Mouse (Mus musculus) adrenal gland, postnatal 36 days (tissue): ENCODE results near the gene Ppm1g. TPM values are rescaled to one million over a fixed set of nuclear protein-coding genes. Genes with fewer than 3 reads are reported as not detected.

ENCODE experiments used
- DNase-seq, 2 experiments: peaks; one replicate each; pipeline ENCODE4 v3.0.0; 2021; ENCODE audit warnings: mixed read lengths in 1 of 2
- total RNA-seq, 2 experiments: library from RNA; stranded (reverse); gene quantifications; 2 replicates each; pipeline ENCODE4 v1.2.3; 2021

Ppm1g gene
- total RNA-seq, 2 experiments from 2014 or later, result 105 to 129 TPM

DNA sequence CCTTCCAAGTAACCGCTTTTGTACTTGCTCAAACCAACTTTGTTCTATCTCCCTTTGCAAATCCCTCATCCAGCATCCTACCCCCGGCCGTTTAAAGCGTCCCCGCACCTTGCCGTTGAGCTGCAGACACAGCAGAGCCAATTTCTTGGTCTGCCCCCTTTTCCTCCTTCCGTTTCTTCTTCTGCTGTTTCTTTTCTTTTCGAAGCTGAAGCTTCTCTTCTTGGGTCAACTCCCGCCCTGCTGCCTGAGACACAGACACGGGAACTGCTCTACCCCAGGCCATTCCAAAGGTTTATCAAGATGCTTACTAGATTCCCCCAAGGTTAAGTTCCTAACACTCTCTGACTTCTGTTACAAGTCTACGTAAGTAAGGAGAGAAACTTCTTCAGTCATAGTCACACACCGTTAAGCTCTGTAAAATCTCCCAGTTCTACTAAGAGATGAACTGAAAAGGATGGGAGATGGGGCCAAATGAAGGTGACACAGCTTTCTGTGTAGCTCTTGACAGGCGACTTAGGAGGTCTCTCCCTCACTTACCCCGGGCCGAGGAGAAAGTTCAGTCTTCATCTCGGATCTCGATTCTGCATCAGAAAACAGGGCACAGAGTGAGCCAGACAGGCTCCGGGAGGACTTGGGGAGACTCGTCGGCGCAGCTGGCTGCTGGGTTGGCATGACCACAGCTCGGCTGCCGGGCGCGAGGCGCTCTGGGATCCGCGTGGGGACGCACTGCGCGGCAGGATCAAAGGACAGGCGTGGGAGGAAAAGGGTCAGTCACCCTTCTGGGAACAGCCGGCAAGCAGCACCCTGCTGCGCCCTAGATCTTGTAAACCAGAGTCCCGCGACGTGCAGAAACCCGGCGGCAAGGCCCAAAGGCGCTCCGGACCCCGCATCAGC is 28.2 kb downstream of the Ppm1g start:
- DNase-seq, result peak; percentile 85 to 86

DNA sequence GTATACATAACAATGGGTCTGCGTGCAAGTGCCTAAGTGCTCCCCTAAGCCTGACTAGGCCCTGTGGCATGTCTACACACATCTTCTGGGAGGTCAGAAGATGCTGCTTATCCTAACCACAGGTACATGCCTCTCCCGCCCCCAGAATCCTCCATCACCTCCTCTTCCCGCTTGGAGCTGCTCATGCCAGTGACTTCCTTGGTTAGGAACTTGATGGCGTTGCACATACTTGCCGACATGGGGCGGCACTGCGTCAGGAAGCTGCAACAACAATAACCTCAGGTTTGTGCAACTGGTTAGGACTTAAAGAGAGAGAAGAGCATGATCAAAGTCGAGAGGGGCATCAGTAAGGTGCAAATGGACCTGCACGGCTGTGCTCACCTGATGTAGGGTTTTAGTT is 30.3 kb downstream of the Ppm1g start:
- no peak for DNase-seq

DNA sequence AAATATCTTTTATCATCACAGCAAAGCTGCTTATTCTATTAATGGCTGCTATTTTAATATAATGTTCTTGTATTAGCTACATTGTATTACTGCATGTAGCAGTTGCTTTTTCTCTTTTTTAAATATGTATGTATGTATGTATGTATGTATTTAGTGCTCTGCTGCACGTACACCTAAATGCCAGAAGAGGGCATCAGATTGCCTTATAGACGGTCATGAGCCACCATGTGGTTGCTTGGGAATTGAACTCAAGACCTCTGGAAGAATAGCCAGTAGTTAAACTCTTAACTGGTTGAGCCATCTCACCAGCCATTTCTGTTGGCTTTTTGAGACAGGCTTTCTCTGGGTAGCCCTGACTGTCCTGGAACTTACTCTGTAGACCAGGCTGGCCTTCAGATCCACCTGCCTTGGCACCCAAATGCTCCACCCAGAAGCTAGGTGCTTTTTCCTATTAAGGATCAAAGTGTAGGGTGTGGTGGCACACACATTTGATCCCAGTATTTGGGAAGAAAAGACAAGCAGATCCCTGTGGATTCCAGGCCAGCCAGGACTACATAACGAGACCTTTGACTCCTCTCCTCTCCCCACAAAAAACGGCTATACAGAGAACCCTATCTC is 32.2 kb downstream of the Ppm1g start:
- no peak for DNase-seq

DNA sequence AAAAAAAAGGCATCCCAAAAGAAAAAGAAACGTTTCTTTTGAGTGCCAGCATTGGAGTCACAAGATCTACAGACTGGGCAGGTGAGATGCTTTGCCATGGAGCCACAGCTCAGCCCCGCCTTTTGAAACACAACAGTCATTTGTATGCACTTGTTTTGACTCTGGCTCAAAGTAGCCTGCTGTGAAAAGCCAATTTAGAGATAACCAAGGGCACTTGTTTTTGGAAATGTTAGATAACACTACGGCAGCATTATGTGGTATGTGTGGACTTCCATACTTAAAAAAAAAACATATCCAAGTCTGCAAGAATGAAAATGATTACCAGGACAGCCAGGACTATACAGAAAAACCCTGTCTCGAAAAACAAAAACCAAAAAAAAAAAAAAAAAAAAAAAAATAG is 36.8 kb downstream of the Ppm1g start:
- no peak for DNase-seq

DNA sequence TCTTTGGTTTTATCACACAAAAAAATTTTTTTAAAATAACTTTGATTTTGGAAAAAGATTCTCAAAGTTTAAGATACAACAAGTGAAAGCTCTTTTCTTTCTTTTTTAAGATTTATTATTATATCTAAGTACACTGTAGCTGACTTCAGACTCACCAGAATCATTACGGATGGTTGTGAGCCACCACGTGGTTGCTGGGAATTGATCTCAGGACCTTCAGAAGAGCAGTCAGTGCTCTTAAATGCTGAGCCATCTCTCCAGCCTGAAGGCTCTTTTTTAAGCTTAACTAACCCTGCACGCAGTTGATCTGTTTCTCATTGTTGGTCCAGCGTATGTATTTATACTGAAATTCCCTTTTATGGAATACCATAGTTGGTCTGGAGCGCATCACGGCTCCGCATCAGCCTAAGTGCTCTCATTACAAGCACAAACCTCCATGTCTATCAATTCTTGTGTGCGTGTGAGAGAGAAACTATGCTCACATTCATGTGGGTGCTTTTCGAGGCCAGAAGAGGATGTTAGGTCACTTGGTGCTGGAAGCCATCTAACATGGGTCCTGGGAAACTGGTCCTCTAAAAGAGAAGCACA is 39.2 kb downstream of the Ppm1g start:
- no peak for DNase-seq

DNA sequence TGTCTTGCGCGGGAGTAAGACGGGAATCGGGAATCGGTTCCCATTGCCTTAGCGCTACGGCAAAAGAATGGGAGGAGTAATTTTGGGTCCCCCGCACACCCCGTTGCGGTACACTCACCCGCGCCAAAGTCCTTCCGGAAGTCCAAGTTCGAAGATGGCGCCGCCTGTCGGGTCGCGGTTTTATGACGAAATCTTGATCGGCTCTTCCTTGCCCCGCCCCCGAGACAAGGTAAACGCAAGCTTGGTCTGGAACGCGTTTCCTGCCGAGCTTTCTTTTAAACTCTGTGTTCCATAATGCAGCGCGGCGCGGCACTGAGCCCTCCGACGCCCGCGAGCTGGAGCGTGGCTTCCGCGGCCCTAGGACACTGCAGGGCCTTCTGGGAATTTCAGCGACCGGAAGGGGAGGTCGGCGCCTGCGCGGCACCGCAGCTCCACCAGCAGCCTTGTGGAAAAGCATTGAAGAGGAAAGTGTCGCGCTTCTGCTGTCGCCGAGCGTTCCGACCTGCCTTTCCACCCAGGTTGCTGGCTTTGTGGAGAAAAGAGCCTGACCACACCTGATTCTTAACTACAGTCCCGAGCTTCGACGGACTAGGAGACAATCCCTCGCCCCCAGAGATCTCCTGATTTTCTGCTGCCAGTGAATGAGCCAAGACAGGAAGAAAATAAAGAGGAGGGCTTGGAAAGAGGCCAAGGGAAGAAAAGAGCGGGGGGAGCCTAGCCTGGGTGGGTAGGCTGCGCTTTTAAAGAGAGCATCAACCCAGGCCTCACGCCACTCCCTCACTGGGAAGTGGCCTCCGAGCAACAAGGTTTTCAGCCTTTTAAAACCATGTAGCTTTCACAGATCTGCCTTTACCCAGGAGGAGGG is 40.5 kb downstream of the Ppm1g start, which contains the start of the genes Gm29609 and Gtf3c2:
Gene Gm29609 (minus strand): TSS at position 146 of the 865 bp plus-strand sequence.
Gene Gtf3c2 (minus strand): TSS at position 379 of the 865 bp plus-strand sequence.
- peak; percentile 90 to 93 for DNase-seq

GRCm38 (mm10) chr5:31179301-31179765 is 41.2 kb downstream of the Ppm1g start:
- DNase-seq, result peak in 1 of 2 experiments; percentile 48

DNA sequence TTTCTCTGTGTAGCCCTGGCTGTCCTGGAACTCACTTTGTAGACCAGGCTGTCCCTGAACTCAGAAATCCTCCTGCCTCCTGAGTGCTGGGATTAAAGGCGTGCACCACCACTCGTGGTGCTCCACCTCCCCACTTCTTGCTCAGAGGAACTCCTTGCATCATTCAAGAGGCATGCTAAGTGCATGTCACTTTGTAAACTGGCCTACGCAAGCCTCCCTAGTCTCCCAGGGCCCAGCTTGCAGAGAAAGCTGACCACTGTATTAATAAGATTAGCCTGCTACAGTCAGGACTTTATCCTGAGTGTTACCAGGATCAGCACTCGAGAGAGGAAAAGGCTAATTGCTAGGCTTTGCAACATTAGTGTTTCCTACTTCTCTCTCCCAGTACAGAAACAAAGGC is 51.9 kb downstream of the Ppm1g start:
- no peak for DNase-seq

- DNase-seq, result no peak
Measured at GRCm38 (mm10) chr5:31164878-31165277, 55.6 kb downstream of the Ppm1g start.

- no peak for DNase-seq
Measured at GRCm38 (mm10) chr5:31162462-31162861, 58.0 kb downstream of the Ppm1g start.

- DNase-seq, result peak; percentile 86 to 88
Measured at GRCm38 (mm10) chr5:31154152-31154553, 66.3 kb downstream of the Ppm1g start, which contains the start of gene Mpv17. Gene Mpv17, minus strand, starts transcription at chr5:31154251.

DNA sequence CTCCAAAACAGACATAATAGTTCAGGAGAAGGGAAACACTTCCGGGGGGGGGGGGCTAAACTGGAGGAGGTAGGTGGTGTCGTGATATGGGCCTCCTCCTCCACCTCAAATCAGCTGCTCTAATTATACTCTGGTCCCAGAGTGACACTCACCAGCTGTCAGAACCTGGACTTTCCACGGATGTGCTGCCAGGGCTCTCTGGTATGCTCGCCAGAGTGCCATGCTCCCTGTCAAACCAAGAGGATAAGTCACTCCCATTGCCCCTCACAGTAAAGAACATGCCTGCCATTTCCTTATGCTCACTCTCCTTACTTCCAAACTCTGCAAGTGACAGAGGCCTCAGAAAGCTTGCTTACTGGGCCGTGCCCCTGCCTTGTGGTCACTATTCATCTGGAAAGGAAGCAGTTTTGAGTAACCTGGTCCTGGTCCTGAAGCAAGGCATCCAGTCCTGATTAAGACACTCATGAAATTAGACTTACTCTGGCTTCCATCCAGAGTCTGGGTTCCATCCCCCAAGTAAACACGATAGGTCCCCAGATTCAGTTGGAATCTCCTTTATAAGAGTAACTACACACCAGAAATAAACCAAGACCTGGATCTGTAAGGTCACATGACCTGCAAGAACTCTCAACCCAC is 66.9 kb downstream of the Ppm1g start:
- peak in 1 of 2 experiments; percentile 7 for DNase-seq

Other genes starting within 250 kb of the Ppm1g start
- 100 to 1,000 TPM; 106 to 128 TPM for gene Atraid, start 172.4 kb downstream of the Ppm1g start, total RNA-seq
- 10 to 100 TPM; 26.6 to 30.3 TPM for gene Slc5a6, start 171.8 kb downstream of the Ppm1g start, total RNA-seq
- gene Cad, start 165.9 kb downstream of the Ppm1g start, total RNA-seq, result 10 to 100 TPM; 22.9 to 29.7 TPM
- gene Dnajc5g, start 114.4 kb downstream of the Ppm1g start, total RNA-seq, result not detected
- gene Slc30a3, start 112.5 kb downstream of the Ppm1g start, total RNA-seq, result not detected
- gene Trim54, start 104.0 kb downstream of the Ppm1g start, total RNA-seq, result under 1 TPM in 1 of 2 experiments, not detected in 1; 0.20 TPM
- gene Ucn, start 81.9 kb downstream of the Ppm1g start, total RNA-seq, result not detected
- gene Mpv17, start 66.4 kb downstream of the Ppm1g start, total RNA-seq, result 10 to 100 TPM; 57.5 to 62.1 TPM
- under 1 TPM; 0.60 to 0.79 TPM for gene Gm29609, start 40.8 kb downstream of the Ppm1g start, total RNA-seq
- gene Gtf3c2, start 40.5 kb downstream of the Ppm1g start, total RNA-seq, result 10 to 100 TPM; 53.8 to 64.0 TPM
- gene Snx17, start 27.5 kb downstream of the Ppm1g start, total RNA-seq, result 100 to 1,000 TPM; 106 to 110 TPM
- gene Eif2b4, start 27.3 kb downstream of the Ppm1g start, total RNA-seq, result 10 to 100 TPM; 43.2 to 60.5 TPM
- 10 to 100 TPM; 28.1 to 34.1 TPM for gene Zfp513, start 18.4 kb downstream of the Ppm1g start, total RNA-seq
- 10 to 100 TPM; 80.6 to 95.8 TPM for gene Nrbp1, start 20.2 kb upstream of the Ppm1g start, total RNA-seq
- gene Gm9970, start 20.5 kb upstream of the Ppm1g start, total RNA-seq, result not detected
- 1 to 10 TPM; 3.7 to 4.1 TPM for gene Krtcap3, start 31.0 kb upstream of the Ppm1g start, total RNA-seq
- 10 to 100 TPM; 30.4 to 39.0 TPM for gene Ift172, start 70.4 kb upstream of the Ppm1g start, total RNA-seq
- gene Fndc4, start 75.4 kb upstream of the Ppm1g start, total RNA-seq, result 10 to 100 TPM in 1 of 2 experiments, 1 to 10 TPM in 1; 7.5 to 13.8 TPM
- gene Gckr, start 76.8 kb upstream of the Ppm1g start, total RNA-seq, result under 1 TPM in 1 of 2 experiments, not detected in 1; 0.43 TPM
- gene Zfp512, start 231.7 kb upstream of the Ppm1g start, total RNA-seq, result 10 to 100 TPM; 20.0 to 20.6 TPM